Mouse (Mus musculus) 3T3-L1 (cell line): Measurements from ENCODE around the gene Atp5f1.
"Not testable (repeated sequence)": the region's sequence is repeated elsewhere in the genome, so short reads cannot be mapped to it uniquely, and the experiment has no call there.

Source experiments
- DNase-seq: peaks from one replicate; pipeline ENCODE4 v3.0.0-alpha.2; 2015; ENCODE audit warnings: low read depth, low spot score

The Atp5f1 gene

GRCm38 (mm10) chr3:105931095-105931494, 28.8 kb downstream of the Atp5f1 start:
- DNase-seq: no peak

GRCm38 (mm10) chr3:105929821-105930220, 30.1 kb downstream of the Atp5f1 start:
- DNase-seq: no peak

GRCm38 (mm10) chr3:105928781-105929180, 31.1 kb downstream of the Atp5f1 start:
- no peak for DNase-seq

GRCm38 (mm10) chr3:105928195-105928569, 31.7 kb downstream of the Atp5f1 start:
- no peak for DNase-seq

GRCm38 (mm10) chr3:105927561-105928194, 32.2 kb downstream of the Atp5f1 start:
- no peak for DNase-seq

GRCm38 (mm10) chr3:105924616-105925015, 35.3 kb downstream of the Atp5f1 start:
- DNase-seq: no peak

- DNase-seq: no peak
These were observed 37.9 kb downstream of the Atp5f1 start for GRCm38 (mm10) chr3:105921959-105922358.

- DNase-seq: not testable (repeated sequence)
These were observed 39.2 kb downstream of the Atp5f1 start for GRCm38 (mm10) chr3:105920743-105921142.

GRCm38 (mm10) chr3:105918355-105918745, 41.5 kb downstream of the Atp5f1 start:
- no peak for DNase-seq

- DNase-seq: no peak
These were observed 42.1 kb downstream of the Atp5f1 start for GRCm38 (mm10) chr3:105917656-105918354.

- DNase-seq: not testable (repeated sequence)
These were observed 43.4 kb downstream of the Atp5f1 start for GRCm38 (mm10) chr3:105916455-105916854.

GRCm38 (mm10) chr3:105915281-105915680, 44.6 kb downstream of the Atp5f1 start:
- DNase-seq: peak; percentile 48

- no peak for DNase-seq
These were observed 45.8 kb downstream of the Atp5f1 start for GRCm38 (mm10) chr3:105913839-105914681.

- DNase-seq: no peak
These were observed 47.6 kb downstream of the Atp5f1 start for GRCm38 (mm10) chr3:105912097-105912880.

GRCm38 (mm10) chr3:105910519-105911190, 49.2 kb downstream of the Atp5f1 start:
- no peak for DNase-seq

GRCm38 (mm10) chr3:105908976-105909375, 50.9 kb downstream of the Atp5f1 start:
- no peak for DNase-seq

- DNase-seq: no peak
These were observed 51.8 kb downstream of the Atp5f1 start for GRCm38 (mm10) chr3:105907956-105908655.

- DNase-seq: no peak
These were observed 55.2 kb downstream of the Atp5f1 start for GRCm38 (mm10) chr3:105904721-105905120.

- no peak for DNase-seq
These were observed 55.7 kb downstream of the Atp5f1 start for GRCm38 (mm10) chr3:105904213-105904612.

- DNase-seq: no peak
These were observed 58.4 kb downstream of the Atp5f1 start for GRCm38 (mm10) chr3:105901468-105901867.
